Mouse (Mus musculus) limb, embryonic 14.5 days (tissue): ENCODE results near the gene Pex16. TPM values are rescaled to one million over a fixed set of nuclear protein-coding genes. Genes with fewer than 3 reads are reported as not detected.

Source experiments
- ATAC-seq: fragments of 200-750 bp; cut with Nextera tagmentation; 2 replicates; pipeline ENCODE4 v1.8.0; 2017; ENCODE audit warnings: low read depth, moderate number of reproducible peaks, moderate TSS enrichment; ENCODE audit not compliant: low FRiP score
- DNase-seq: peaks from one replicate; pipeline ENCODE4 v3.0.0-alpha.2; 2015; ENCODE audit warnings: low spot score
- H3K27ac ChIP-seq: fragments of 300-500 bp; sonication (generic); replicated peaks from 2 replicates; pipeline ENCODE4 v1.5.1; 2014; ENCODE audit warnings: low read depth, mild to moderate bottlenecking, low read length, moderate library complexity, mixed read lengths
- H3K27me3 ChIP-seq: fragments of 300-500 bp; sonication (generic); 2 replicates; pipeline ENCODE4 v1.6.1; 2014; ENCODE audit warnings: low read length, mixed read lengths; ENCODE audit not compliant: control insufficient read depth, insufficient read depth
- H3K36me3 ChIP-seq: fragments of 300-500 bp; sonication (generic); 2 replicates; pipeline ENCODE4 v1.6.1; 2014; ENCODE audit warnings: mild to moderate bottlenecking, low read length, moderate library complexity, mixed read lengths; ENCODE audit not compliant: control insufficient read depth, insufficient read depth
- H3K4me1 ChIP-seq: fragments of 300-500 bp; sonication (generic); 2 replicates; pipeline ENCODE4 v1.6.1; 2014; ENCODE audit warnings: antibody characterized with exemption, low read length, mixed read lengths; ENCODE audit not compliant: control insufficient read depth, insufficient read depth
- H3K4me2 ChIP-seq: fragments of 300-500 bp; sonication (generic); replicated peaks from 2 replicates; pipeline ENCODE4 v1.6.1; 2014; ENCODE audit warnings: low read depth, mild to moderate bottlenecking, low read length, moderate library complexity; ENCODE audit not compliant: severe bottlenecking
- H3K4me3 ChIP-seq: fragments of 300-500 bp; sonication (generic); replicated peaks from 2 replicates; pipeline ENCODE4 v1.5.1; 2014; ENCODE audit warnings: low read length
- H3K9ac ChIP-seq: fragments of 300-500 bp; sonication (generic); 2 replicates; pipeline ENCODE4 v1.6.1; 2014; ENCODE audit warnings: mild to moderate bottlenecking, low read depth, low read length, moderate library complexity; ENCODE audit not compliant: severe bottlenecking
- H3K9me3 ChIP-seq: fragments of 300-500 bp; sonication (generic); 2 replicates; pipeline ENCODE4 v1.6.1; 2016; ENCODE audit warnings: low read length; ENCODE audit not compliant: control insufficient read depth
- POLR2A ChIP-seq: fragments of 200-500 bp; IDR thresholded peaks from 2 replicates; pipeline ENCODE4 v1.8.0; 2012; ENCODE audit warnings: inconsistent platforms, mild to moderate bottlenecking, moderate library complexity, borderline replicate concordance; ENCODE audit not compliant: insufficient read depth, insufficient read length; ENCODE audit errors: extremely low read depth
- WGBS: fragments of 180-500 bp; shearing (Covaris S2); extraction: QIAGEN DNeasy Blood & Tissue Kit; methylation state at CpG from one replicate; pipeline ENCODE4 v1.1.7; 2014; 5-methylcytosine and 5-hydroxymethylcytosine counted together
- polyA plus RNA-seq, 2 experiments: library from polyadenylated mRNA; depleted of rRNA in 1 of 2; stranded (reverse) in 1 of 2; unstranded in 1 of 2; fragments of >200 nt; fragmentation: Nextera tagmentation in 1 of 2; extraction: Ambion mirVana in 1 of 2; gene quantifications; 2 replicates each; pipeline versions ENCODE4 v1.2.1 to v1.2.3; 2012 to 2014

Gene Pex16
- polyA plus RNA-seq, 2 experiments = 22.3 to 26.4 TPM

DNA sequence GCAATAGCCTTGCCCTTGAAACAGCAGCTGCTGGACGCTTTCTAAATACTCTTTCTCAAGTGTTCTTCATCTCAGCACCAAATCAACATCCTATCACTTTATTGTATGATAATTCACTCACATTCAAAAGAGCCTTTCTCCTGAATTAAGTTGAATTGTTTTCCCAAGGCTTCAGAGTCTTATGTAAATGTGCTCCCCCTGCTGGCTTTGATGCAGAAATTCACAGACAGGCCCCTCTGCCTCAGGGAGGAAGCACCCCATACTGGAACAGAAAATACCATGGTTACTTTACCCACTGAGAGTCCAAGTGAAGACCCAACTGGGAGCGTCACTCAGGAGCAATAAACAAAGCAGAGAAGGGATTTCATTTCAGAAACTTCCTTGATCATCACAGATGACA is 43.6 kb upstream of the Pex16 start:
- Histone ChIP-seq H3K36me3 (peaks cover 82% of the 10 kb centered on the region), H3K27me3 (no peaks in the 10 kb centered on the region), H3K9ac (no peak overlapping the region), H3K4me1 (no peaks in the 10 kb centered on the region), H3K4me3 (no peak overlapping the region), H3K27ac (no peak overlapping the region), H3K4me2 (no peak overlapping the region), H3K9me3 (no peaks in the 10 kb centered on the region)
- no peak for ATAC-seq
- no peak for TF ChIP-seq POLR2A
- 54% methylated on average over 2 of the region's 2 CpGs for WGBS
- peak; percentile 42 for DNase-seq

DNA sequence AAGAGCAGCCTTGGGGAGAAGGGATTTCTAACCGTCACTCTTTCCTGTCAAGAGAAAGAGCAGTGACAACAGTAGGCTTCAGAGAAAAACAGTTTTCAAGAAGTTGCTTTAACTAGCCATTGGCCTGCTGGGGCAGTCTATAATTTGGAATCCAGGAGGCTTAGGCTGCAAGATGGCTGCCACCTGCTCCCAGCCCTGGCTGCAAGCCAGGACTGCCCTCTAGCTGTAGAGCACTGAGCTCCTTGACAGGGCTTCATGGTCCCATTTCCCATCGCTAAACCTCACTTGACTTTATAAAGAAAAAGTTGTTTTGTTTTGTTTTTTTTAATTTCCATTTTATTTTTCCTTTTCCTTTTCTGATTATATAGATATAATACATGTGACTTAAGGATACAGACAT is 43.1 kb upstream of the Pex16 start:
- DNase-seq = peak; percentile 48
- Histone ChIP-seq H3K27me3 (no peaks in the 10 kb centered on the region), H3K36me3 (peaks cover 82% of the 10 kb centered on the region)

DNA sequence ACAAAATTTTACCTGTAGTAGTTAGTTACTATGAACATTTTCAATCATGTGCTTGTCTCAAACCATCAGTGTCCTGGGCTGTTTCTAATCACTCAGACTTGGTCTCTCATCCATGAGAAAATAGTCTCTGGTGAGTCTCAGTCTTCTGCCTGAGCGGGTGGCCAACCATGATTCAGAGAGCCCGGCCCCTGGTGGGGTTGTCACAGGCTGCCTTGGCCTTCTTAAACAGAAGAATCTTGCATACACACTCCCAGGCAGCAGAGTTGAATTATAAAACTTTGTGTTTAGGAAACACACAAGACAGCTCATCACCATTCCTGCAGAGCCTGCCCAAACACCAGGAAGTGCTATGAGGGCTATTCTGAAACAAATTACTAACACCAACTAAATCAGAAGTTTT is 42.6 kb upstream of the Pex16 start:
- 91% methylated on average over 2 of the region's 2 CpGs for WGBS
- TF ChIP-seq POLR2A = no peak
- no peak overlapping the region for H3K9ac ChIP-seq
- DNase-seq = no peak
- H3K9me3 ChIP-seq = no peaks in the 10 kb centered on the region
- no peak overlapping the region for H3K4me2 ChIP-seq
- H3K27me3 ChIP-seq = no peaks in the 10 kb centered on the region
- H3K36me3 ChIP-seq = peaks cover 81% of the 10 kb centered on the region
- no peak overlapping the region for H3K27ac ChIP-seq
- no peaks in the 10 kb centered on the region for H3K4me1 ChIP-seq
- H3K4me3 ChIP-seq = no peak overlapping the region
- ATAC-seq = no peak

More for the DNA sequence above, 43.1 kb upstream of the Pex16 start:
- H3K4me1 ChIP-seq = no peaks in the 10 kb centered on the region
- 80% methylated on average over 2 of the region's 2 CpGs for WGBS
- no peak overlapping the region for H3K4me2 ChIP-seq
- no peak for TF ChIP-seq POLR2A
- no peak overlapping the region for H3K9ac ChIP-seq
- no peak for ATAC-seq
- H3K27ac ChIP-seq = no peak overlapping the region
- no peak overlapping the region for H3K4me3 ChIP-seq
- no peaks in the 10 kb centered on the region for H3K9me3 ChIP-seq

DNA sequence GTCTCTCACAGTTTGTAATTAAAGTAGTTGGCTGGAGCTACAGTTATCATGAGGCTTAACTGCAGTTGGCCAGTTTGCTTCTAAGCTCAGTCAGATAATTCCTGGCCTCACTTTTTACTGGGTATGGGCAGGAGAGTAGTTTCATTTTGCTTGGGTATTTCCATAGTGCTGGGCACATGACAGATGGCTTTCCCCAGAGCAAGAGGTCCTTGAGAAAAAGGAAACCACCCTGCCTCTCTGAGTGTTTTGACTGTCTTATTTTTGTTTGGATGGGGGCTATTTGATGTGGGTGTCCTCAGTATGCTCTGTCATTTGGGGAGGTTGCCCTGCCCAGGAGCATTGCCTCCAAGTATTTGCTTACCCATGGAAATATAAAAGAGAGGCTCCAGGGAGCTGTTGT is 32.1 kb upstream of the Pex16 start:
- no peaks in the 10 kb centered on the region for H3K27me3 ChIP-seq
- ATAC-seq (no peak), DNase-seq (no peak)
- no peak overlapping the region for H3K9ac ChIP-seq
- no peak overlapping the region for H3K4me3 ChIP-seq
- H3K27ac ChIP-seq = no peak overlapping the region
- TF ChIP-seq POLR2A = no peak
- peaks cover 55% of the 10 kb centered on the region for H3K36me3 ChIP-seq
- no peak overlapping the region for H3K4me2 ChIP-seq
- no peaks in the 10 kb centered on the region for H3K9me3 ChIP-seq
- H3K4me1 ChIP-seq = no peaks in the 10 kb centered on the region

DNA sequence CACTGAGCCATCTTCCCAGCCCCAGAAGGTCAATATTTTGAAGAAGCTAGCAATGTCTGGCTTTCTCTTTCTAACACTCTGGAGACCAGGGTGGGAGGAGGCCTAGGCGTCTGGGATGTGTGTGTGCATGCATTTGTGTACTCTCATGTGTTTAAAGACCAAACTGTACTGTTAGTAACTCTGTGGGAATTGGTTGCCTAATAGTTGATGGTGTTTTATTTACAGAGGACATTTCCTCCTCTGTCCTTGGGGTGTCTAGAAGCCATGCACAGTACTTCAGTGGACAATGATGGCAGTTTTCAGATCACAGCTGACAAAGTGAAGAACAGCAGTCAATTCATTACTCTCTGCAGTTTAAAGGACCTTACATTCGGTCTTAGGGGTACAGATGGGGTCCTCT is 27.3 kb upstream of the Pex16 start:
- Histone ChIP-seq H3K4me3 (no peak overlapping the region), H3K27ac (no peak overlapping the region), H3K36me3 (peaks cover 71% of the 10 kb centered on the region), H3K9ac (no peak overlapping the region), H3K4me2 (no peak overlapping the region), H3K27me3 (no peaks in the 10 kb centered on the region), H3K9me3 (no peaks in the 10 kb centered on the region), H3K4me1 (no peaks in the 10 kb centered on the region)
- ATAC-seq (no peak), DNase-seq (no peak)
- WGBS = 94% methylated on average over 2 of the region's 2 CpGs
- TF ChIP-seq POLR2A = no peak

DNA sequence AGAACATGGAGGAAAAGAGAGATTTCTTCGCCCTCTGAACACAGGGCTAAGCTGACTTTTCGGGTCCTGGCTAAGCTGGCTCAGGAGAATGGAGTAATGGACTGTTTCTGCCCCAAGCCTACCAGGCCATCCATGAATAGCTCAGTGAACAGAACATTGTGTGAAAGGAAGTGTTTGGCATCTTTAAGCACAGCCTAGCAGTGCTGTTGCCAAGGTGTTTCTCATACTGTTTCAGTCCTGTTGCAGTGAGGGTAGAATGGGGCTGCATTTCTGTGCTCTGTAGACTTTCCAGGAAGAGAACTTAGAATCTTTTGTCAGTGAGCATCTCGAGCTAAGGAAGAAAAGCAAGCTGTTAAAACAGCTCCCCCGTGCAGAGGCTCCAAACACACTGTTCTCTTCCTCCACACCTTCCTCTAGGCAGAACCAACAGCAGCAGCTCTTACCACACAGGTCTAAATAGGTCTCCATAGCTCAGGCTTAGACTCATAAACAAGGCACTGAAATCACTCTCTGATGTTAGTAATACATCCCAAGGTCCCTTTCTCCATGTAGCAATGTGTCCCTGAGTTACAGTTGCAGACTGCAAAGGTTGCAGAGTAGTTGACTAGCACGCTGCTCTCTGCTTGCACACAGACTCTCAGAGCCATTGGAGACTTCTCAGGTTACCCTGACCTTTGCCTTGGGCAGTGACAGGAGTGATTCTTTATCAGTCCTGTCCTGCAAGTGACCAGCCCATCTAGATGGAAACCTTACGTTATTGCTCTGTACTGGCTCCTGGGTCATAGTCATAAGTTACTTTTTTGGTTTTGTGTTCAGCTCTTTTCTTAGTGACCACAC is 24.7 kb upstream of the Pex16 start:
- Histone ChIP-seq H3K9ac (no peak overlapping the region), H3K27ac (no peak overlapping the region)
- WGBS = 51% methylated on average over 6 of the region's 6 CpGs

More for the DNA sequence above, 24.7 kb upstream of the Pex16 start:
- no peak for TF ChIP-seq POLR2A
- no peak for ATAC-seq
- Histone ChIP-seq H3K4me2 (no peak overlapping the region), H3K36me3 (peaks cover 76% of the 10 kb centered on the region), H3K4me3 (no peak overlapping the region), H3K27me3 (no peaks in the 10 kb centered on the region), H3K4me1 (no peaks in the 10 kb centered on the region), H3K9me3 (no peaks in the 10 kb centered on the region)
- DNase-seq = no peak
